Mouse (Mus musculus) megakaryocyte, adult 5-6 weeks (primary cell): ENCODE data around the gene Slc41a3. TPM values are rescaled to one million over a fixed set of nuclear protein-coding genes. Genes with fewer than 3 reads are reported as not detected.

Experiments
- ATAC-seq: 2 replicates; pipeline ENCODE4 v1.8.0; 2016; ENCODE audit warnings: mild to moderate bottlenecking, inconsistent platforms; ENCODE audit not compliant: poor library complexity, severe bottlenecking
- total RNA-seq, 2 experiments: library from RNA; stranded (forward) in 1 of 2; stranded (reverse) in 1 of 2; fragments of 153-499, 151-499 nt in 1 of 2; fragments of 221-1000, 200-1000 nt in 1 of 2; gene quantifications; 2 replicates each; pipeline versions ENCODE4 v1.2.3 to v1.2.4; 2015 to 2017

The Slc41a3 gene
- total RNA-seq, 2 experiments from 2014 or later = 5.8 to 11.6 TPM

GRCm38 (mm10) chr6:90663736-90664135 lies 59.2 kb downstream of the Slc41a3 start:
- no peak for ATAC-seq

DNA sequence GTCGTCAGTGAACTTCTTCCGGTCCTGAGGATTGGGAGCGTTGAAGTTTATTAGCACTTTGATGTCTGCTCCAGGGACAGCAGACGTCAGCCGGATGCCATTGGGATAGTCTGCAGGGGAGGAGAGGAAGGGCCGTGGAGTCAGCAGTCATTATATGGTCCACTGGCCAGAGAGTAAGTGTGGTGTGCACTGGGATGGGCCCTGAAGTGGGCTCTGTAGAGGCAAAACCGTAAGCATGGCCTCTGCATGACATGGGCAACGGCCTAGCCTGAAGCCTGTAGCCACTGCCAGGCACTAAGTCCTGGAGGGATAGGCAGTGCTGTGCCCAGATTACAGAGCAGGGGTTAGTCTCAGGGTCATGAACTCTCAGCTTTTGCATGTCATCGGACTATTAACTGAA lies 64.2 kb downstream of the Slc41a3 start:
- no peak for ATAC-seq

DNA sequence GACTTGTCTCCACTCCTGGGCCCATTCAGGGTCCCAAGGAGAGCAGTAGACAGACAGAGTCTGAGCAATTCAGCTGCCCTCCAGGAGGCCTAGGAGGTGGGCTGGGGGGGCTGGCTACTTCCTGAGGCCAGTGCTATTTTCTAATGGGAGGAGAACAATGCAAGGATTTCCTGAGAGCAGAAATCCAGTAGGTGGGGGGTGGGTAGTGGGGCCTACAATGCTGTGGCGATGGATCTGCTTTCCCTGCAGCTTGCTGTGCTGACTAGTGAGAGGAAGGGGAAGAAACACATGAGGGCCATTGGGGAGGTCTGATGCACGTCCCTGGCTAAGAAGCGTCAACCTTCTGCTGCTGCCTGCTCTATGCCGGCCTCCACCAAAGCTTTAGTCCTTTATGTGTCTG lies 74.2 kb downstream of the Slc41a3 start:
- 0 out of 2 replicates have a peak, but pooled peaks have one; percentile 5 for ATAC-seq

DNA sequence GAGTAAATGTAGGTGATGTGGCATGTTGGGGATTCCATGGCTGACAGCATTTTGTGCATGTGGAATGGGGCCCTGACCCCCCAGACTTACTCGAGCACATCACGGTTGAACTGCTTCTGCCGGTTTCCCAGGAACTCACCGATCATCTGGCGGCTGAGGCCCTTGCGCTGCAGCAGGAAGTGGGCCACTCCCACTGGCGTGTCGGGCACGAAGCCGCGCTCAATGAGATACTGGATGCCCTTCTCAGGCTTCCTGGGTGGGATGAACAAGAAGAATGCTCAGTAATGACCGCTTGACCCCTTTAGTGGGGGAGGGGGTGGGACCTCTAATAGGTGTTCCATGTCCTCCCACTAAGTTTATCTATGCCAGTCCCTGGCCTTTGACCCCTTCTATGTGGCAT lies 75.9 kb downstream of the Slc41a3 start:
- ATAC-seq = no peak

- ATAC-seq = no peak
Measured at GRCm38 (mm10) chr6:90683831-90684532, 79.5 kb downstream of the Slc41a3 start.

DNA sequence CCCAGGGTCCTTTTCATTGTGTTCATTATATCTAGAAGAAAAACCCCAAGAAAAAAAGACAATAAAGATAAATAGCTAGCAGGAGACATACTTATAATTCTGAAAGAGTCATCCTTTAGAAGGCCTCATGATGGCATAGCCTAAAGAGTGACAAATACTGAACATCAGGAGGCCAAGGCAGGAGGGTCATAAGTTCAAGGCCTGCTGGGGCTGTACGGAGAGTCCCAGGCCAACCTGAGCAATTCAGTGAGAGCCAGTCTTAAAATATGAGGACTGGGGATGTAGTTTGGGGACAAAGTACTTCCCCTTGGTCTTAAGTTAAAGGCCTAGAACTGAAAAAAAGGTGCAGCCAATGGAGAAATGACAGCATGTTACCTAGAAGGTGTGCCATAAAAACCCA lies 82.3 kb downstream of the Slc41a3 start:
- ATAC-seq = no peak

DNA sequence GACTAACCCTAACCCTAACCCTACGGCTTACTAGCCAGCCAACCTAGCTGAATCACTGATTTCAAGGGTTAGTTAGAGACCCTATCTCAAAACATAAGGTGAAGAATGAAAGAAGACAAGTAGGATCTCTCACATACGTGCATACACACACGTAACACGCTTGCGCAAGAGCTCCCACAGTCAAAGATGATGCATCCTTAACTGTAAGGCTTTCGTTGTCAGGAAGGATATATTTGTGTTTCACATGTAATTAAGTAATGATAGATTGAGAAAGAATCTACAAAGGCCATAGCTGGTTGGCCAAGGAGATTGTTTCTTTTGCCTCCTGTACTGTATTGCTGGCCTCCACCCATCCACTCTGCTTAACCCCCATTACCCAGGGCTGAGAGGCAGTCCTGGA lies 83.5 kb downstream of the Slc41a3 start:
- ATAC-seq = peak; percentile 28

DNA sequence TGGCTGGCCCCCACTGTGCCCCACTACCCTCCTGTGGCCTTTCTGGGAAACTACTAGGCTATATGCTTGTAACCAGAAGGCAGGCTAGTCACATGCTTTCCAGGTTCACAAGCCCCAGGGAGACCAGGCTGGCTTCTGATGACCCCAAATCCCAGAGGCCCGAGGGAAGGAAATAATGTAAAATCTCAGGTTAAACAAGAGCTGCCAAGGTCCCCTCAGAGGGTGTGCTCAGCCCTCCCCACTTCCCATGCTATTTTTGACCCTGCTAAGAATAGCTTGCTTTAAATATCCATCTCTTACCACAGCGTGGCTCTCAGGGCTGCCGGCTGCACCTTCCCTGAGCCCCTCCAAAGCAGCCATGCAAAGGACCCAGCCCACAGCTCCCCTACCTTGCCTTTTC lies 84.2 kb downstream of the Slc41a3 start:
- ATAC-seq = no peak

- no peak for ATAC-seq
Measured at GRCm38 (mm10) chr6:90689500-90689899, 85.0 kb downstream of the Slc41a3 start.

GRCm38 (mm10) chr6:90691935-90692334 lies 87.4 kb downstream of the Slc41a3 start:
- ATAC-seq = no peak

- no peak for ATAC-seq
Measured at GRCm38 (mm10) chr6:90692404-90692803, 87.9 kb downstream of the Slc41a3 start.

DNA sequence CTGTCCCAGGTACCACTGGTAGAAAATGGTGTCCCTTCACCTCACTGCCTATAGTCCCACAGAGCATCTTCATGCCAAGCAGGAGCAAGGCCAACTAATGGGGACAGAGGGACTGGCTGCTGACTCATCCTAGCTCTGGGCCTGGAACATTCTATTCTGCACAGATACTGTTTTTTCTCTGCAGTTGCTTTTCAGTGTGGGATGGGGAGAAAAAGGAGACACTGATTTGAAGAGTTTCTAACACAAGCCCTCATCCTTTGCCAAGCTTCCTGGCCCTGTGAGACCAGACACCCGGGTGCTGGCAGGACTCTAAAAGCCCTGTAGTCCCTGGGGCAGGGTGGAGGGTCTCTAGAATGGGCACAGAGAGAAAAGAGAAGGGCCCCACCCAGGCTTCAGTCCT lies 91.2 kb downstream of the Slc41a3 start:
- ATAC-seq = no peak

Other genes with a start within 250 kb of the Slc41a3 start
- gene Zxdc, start 235.2 kb upstream of the Slc41a3 start, total RNA-seq (2015) = 10.2 and 11.1 TPM in 2 replicates
- gene Zxdc, start 235.2 kb upstream of the Slc41a3 start, total RNA-seq (2017) = 9.9 and 16.1 TPM in 2 replicates
- not detected in 2 replicates for gene Cfap100, start 175.9 kb upstream of the Slc41a3 start, total RNA-seq (2015)
- not detected in 2 replicates for gene Cfap100, start 175.9 kb upstream of the Slc41a3 start, total RNA-seq (2017)
- not detected in 2 replicates for gene Klf15, start 142.1 kb upstream of the Slc41a3 start, total RNA-seq (2015)
- gene Klf15, start 142.1 kb upstream of the Slc41a3 start, total RNA-seq (2017) = not detected in 2 replicates
- 0.31 and 0.68 TPM in 2 replicates for gene Aldh1l1, start 118.3 kb upstream of the Slc41a3 start, total RNA-seq (2015)
- 0.45 and 0.55 TPM in 2 replicates for gene Aldh1l1, start 118.3 kb upstream of the Slc41a3 start, total RNA-seq (2017)